Mouse (Mus musculus) megakaryocyte, embryonic 14.5 days (primary cell): ENCODE data around the gene 4933430I17Rik.

ENCODE experiments used
- FLI1 ChIP-seq: IDR thresholded peaks from 2 replicates; pipeline ENCODE4 v1.6.1; 2012; ENCODE audit warnings: low read length, inconsistent platforms, mixed read lengths
- GATA1 ChIP-seq: IDR thresholded peaks from 3 replicates; pipeline ENCODE4 v1.6.1; 2012; ENCODE audit warnings: mixed read lengths, low read length, inconsistent platforms, borderline replicate concordance

GRCm38 (mm10) chr4:62508839-62509238 lies 16.3 kb upstream of the 4933430I17Rik start:
- no peak for TF ChIP-seq GATA1
- TF ChIP-seq FLI1: no peak
